Comparison of ENCODE assay signal across 34 mouse cellular contexts in genomic region chr2:147007265-147007664, GRCm38 (mm10).
"Had no signal": no experiment of that assay in that cellular context is flagged by ENCODE, and none has a peak within 500 bp of the region (broad histone marks: within the 10 kb centered on the region; RNA-seq: fewer than 3 reads in every experiment).

No protein-coding gene starts in this region.

- H3K9ac ChIP-seq: heart, embryonic 12.5 days; heart, embryonic 13.5 days; heart, embryonic 15.5 days; hindbrain, embryonic 12.5 days; hindbrain, embryonic 13.5 days; hindbrain, embryonic 14.5 days; hindbrain, embryonic 15.5 days; intestine, embryonic 15.5 days; kidney, embryonic 15.5 days had no signal

- H3K27ac ChIP-seq: heart, embryonic 13.5 days; heart, embryonic 15.5 days; hindbrain, embryonic 10.5 days; hindbrain, embryonic 12.5 days; hindbrain, embryonic 13.5 days; hindbrain, embryonic 14.5 days; hindbrain, embryonic 15.5 days; hindbrain, postnatal 0 days; intestine, embryonic 15.5 days; kidney, embryonic 15.5 days; kidney, postnatal 0 days; layer of hippocampus, adult 2 months; left cerebral cortex, adult 2 months had no signal

- ATAC-seq: hindbrain, embryonic 16.5 days; hindbrain, postnatal 0 days; inflammation-experienced regulatory T-cells, adult 6 months; intestine, embryonic 15.5 days; intestine, embryonic 16.5 days; intestine, postnatal 0 days had no signal

- H3K27me3 ChIP-seq: heart, embryonic 12.5 days; heart, embryonic 13.5 days; heart, embryonic 15.5 days; hindbrain, embryonic 12.5 days; hindbrain, embryonic 13.5 days; hindbrain, embryonic 15.5 days; intestine, embryonic 15.5 days; kidney, embryonic 15.5 days had no signal

- H3K4me3 ChIP-seq: heart, embryonic 12.5 days; heart, embryonic 13.5 days; heart, embryonic 15.5 days; hindbrain, embryonic 10.5 days; hindbrain, embryonic 12.5 days; hindbrain, embryonic 13.5 days; hindbrain, embryonic 15.5 days; intestine, embryonic 15.5 days; kidney, embryonic 15.5 days; layer of hippocampus, adult 2 months; left cerebral cortex, adult 2 months had no signal

- H3K36me3 ChIP-seq: heart, embryonic 13.5 days; heart, embryonic 15.5 days; hindbrain, embryonic 12.5 days; hindbrain, embryonic 13.5 days; hindbrain, embryonic 15.5 days; intestine, embryonic 15.5 days had no signal

- DNase-seq: heart, postnatal 10 days; heart, postnatal 14 days; heart, postnatal 36 days; heart, postnatal 4 days; kidney, adult 11 months; kidney, adult 18-20 months; kidney, adult 2 months; kidney, adult 8-10 months; kidney, adult 9 months; kidney, postnatal 10 days; kidney, postnatal 14 days; kidney, postnatal 25 days; kidney, postnatal 36 days; kidney, postnatal 4 days; layer of hippocampus, adult 9-11 months; layer of hippocampus, postnatal 36 days had no signal

- H3K9me3 ChIP-seq: heart, embryonic 12.5 days; heart, embryonic 13.5 days; heart, embryonic 15.5 days; hindbrain, embryonic 12.5 days; hindbrain, embryonic 13.5 days; hindbrain, embryonic 15.5 days; intestine, embryonic 15.5 days; kidney, embryonic 15.5 days had no signal
